Mouse (Mus musculus) C2C12 (cell line): ENCODE measurements around the gene Mbtd1. TPM values are rescaled to one million over a fixed set of nuclear protein-coding genes. Genes with fewer than 3 reads are reported as not detected.
"Not testable (repeated sequence)": the region's sequence is repeated elsewhere in the genome, so short reads cannot be mapped to it uniquely, and the experiment has no call there.

Experiments used
- H3K27me3 ChIP-seq: one replicate; pipeline ENCODE4 v1.6.1; 2011; ENCODE audit not compliant: control insufficient read depth, insufficient read depth, insufficient read length
- H3K36me3 ChIP-seq: one replicate; pipeline ENCODE4 v1.6.1; 2011; ENCODE audit not compliant: control insufficient read depth, insufficient read depth
- H3K4me3 ChIP-seq: one replicate; pipeline ENCODE4 v1.5.1; 2011; ENCODE audit warnings: mild to moderate bottlenecking, control low read depth; ENCODE audit not compliant: poor library complexity, insufficient read depth, severe bottlenecking
- H3K79me2 ChIP-seq: one replicate; pipeline ENCODE4 v1.6.1; 2011; ENCODE audit not compliant: control insufficient read depth, insufficient read depth
- H3K79me3 ChIP-seq: one replicate; pipeline ENCODE4 v1.6.1; 2011; ENCODE audit warnings: low read depth, control low read depth
- H3ac ChIP-seq: one replicate; pipeline ENCODE3; 2011; ENCODE audit warnings: low read depth; ENCODE audit not compliant: control insufficient read depth, insufficient read length
- CEBPB ChIP-seq: IDR thresholded peaks from one replicate; pipeline ENCODE4 v1.6.1; 2011; ENCODE audit warnings: low read depth, mild to moderate bottlenecking, control low read depth, moderate library complexity
- CTCF ChIP-seq: IDR thresholded peaks from one replicate; pipeline ENCODE4 v1.5.1; 2011; ENCODE audit not compliant: control insufficient read depth, insufficient read depth, insufficient read length
- FOSL1 ChIP-seq: IDR thresholded peaks from one replicate; pipeline ENCODE4 v1.8.0; 2011; ENCODE audit warnings: mild to moderate bottlenecking, low read length; ENCODE audit not compliant: poor library complexity, insufficient read depth, severe bottlenecking
- MAX ChIP-seq: IDR thresholded peaks from one replicate; pipeline ENCODE4 v1.6.1; 2011; ENCODE audit warnings: mild to moderate bottlenecking, control low read depth
- MYOD1 ChIP-seq: IDR thresholded peaks from one replicate; pipeline ENCODE4 v1.6.1; 2011; ENCODE audit warnings: low read depth; ENCODE audit not compliant: control insufficient read depth, insufficient read length
- MYOG ChIP-seq: IDR thresholded peaks from one replicate; pipeline ENCODE4 v1.6.1; 2011; ENCODE audit not compliant: control insufficient read depth, insufficient read length; ENCODE audit errors: extremely low read depth
- USF1 ChIP-seq: IDR thresholded peaks from one replicate; pipeline ENCODE4 v1.6.1; 2011; ENCODE audit warnings: low read depth, mild to moderate bottlenecking, control low read depth, moderate library complexity
- polyA plus RNA-seq: library from polyadenylated mRNA; unstranded; fragments of >200 nt; fragmentation: generic; extraction: Trizol; gene quantifications from one replicate; pipeline ENCODE4 v1.2.1, GENCODE M21; 2012; ENCODE audit warnings: missing spikeins

Gene Mbtd1
- polyA plus RNA-seq, 1 experiment = 3.6 TPM

DNA sequence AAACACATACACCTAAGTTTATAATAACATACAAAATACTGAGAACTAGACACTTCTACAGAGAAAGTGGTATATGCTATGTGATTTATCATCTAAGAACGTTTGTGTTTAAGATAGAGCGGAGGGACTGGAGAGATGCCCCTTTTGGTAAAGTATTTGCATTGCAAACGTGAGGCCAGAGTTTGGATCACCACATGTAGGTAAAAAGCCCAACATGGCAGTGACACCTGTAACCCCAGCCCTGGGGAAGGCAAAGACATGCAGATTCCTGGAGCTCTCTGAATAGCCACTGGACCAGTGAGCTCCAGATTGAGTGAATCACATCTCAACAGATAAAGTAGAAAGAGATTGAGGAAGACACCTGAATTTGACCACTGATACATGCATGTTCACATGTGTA, 12.1 kb downstream of the Mbtd1 start:
- no peaks in the 10 kb centered on the region for H3K27me3 ChIP-seq
- H3K4me3 ChIP-seq = no peak overlapping the region
- TF ChIP-seq MYOD1 = no peak
- TF ChIP-seq CEBPB = no peak
- no peak for TF ChIP-seq CTCF
- no peak for TF ChIP-seq MYOG
- H3ac ChIP-seq = no peak overlapping the region
- peaks cover 22% of the 10 kb centered on the region for H3K36me3 ChIP-seq
- H3K79me2 ChIP-seq = peaks cover 58% of the 10 kb centered on the region
- peaks cover 38% of the 10 kb centered on the region for H3K79me3 ChIP-seq

DNA sequence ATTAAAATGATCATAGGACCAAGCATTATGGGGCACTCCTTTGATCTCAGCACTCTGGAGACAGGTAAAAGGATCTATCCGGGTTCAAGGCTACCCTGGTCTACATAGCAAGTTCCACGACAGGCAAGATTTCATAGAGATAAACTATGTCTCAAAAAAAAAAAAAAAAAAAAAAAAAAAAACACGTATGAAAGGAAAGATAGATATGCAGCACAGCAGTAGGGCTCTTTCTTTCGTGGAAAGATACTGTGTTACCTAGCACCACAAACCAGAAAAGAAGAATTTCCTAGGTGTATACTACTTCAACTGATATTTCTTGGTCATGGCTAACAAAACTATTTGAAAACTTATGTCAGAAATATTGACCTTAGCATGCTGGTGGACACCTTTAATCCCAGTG, 21.2 kb downstream of the Mbtd1 start:
- Histone ChIP-seq H3K79me2 (peaks cover 39% of the 10 kb centered on the region), H3K27me3 (no peaks in the 10 kb centered on the region), H3K4me3 (no peak overlapping the region), H3K79me3 (peaks cover 9% of the 10 kb centered on the region), H3K36me3 (peaks cover 66% of the 10 kb centered on the region), H3ac (no peak overlapping the region)
- TF ChIP-seq FOSL1 (no peak), CTCF (no peak), USF1 (no peak), MYOD1 (no peak), MYOG (no peak)

DNA sequence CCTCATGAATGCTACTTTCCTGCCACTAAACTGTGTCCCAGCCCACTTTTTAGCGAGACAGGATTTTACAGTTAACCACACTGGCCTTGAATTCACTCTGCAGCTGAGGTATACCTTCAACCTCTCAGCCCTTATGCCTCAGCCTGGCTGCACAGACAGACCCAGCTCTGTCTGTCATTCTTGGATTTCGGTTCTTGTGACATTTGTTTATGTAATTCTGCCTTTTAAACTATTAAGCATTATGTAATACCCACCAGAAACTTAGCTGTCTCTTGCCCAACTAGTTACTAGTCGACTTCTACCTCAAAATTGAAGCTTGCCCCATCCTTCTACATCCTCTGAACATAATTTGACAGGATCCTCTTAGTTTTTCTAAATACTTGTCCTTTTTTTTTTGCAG, 22.2 kb downstream of the Mbtd1 start:
- Histone ChIP-seq H3ac (no peak overlapping the region), H3K36me3 (peaks cover 72% of the 10 kb centered on the region), H3K79me3 (peaks cover 5% of the 10 kb centered on the region), H3K79me2 (peaks cover 29% of the 10 kb centered on the region), H3K27me3 (no peaks in the 10 kb centered on the region), H3K4me3 (no peak overlapping the region)
- TF ChIP-seq MYOG (no peak), MAX (no peak), MYOD1 (no peak), USF1 (no peak), CEBPB (no peak), CTCF (no peak), FOSL1 (no peak)

DNA sequence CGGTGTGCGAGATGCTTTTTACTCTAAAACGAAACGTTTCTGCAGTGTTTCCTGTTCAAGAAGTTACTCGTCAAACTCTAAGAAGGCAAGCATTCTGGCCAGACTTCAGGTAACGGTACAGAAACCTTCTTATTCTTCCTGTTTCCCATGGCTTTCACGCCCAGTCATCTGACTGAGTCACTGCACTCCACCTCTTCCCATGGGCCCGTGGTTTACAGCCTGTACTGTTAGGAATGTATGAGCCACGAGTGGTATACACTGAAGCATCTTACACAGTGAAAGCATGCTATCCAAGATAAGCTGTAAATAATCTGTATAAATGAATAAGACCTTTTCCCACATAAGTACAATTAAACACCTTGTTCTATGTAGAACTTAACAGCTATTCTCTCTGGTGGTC, 23.2 kb downstream of the Mbtd1 start:
- no peaks in the 10 kb centered on the region for H3K27me3 ChIP-seq
- H3ac ChIP-seq = no peak overlapping the region
- H3K79me2 ChIP-seq = peaks cover 20% of the 10 kb centered on the region
- H3K79me3 ChIP-seq = peaks cover 3% of the 10 kb centered on the region
- H3K36me3 ChIP-seq = peaks cover 70% of the 10 kb centered on the region
- TF ChIP-seq MAX (peak; percentile 42), FOSL1 (no peak)
- no peak overlapping the region for H3K4me3 ChIP-seq

DNA sequence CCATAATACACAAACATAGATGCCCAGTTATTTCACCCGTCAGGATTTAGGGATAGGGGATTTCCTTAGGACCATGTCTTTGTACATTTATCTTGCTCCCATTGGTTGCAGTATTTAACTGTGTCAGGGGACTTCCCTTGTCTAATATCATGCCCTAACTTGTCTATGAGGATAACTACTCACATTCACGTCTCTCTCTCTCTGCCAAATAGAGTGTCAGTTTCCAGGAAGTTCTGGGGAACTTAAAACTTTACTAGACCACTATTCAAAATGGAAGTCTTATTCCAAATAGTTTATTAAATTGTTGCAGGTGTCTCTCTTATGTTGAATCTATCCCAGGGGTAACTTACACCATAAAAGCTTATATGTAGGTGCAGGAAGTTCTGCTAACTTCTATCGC, 26.0 kb downstream of the Mbtd1 start:
- H3K79me3 ChIP-seq = no peaks in the 10 kb centered on the region
- TF ChIP-seq FOSL1 = no peak
- TF ChIP-seq MYOG = no peak
- no peak for TF ChIP-seq MYOD1
- no peak for TF ChIP-seq CEBPB
- no peak for TF ChIP-seq USF1
- no peak for TF ChIP-seq MAX
- TF ChIP-seq CTCF = no peak
- no peak overlapping the region for H3K4me3 ChIP-seq
- no peaks in the 10 kb centered on the region for H3K79me2 ChIP-seq
- H3K36me3 ChIP-seq = peaks cover 64% of the 10 kb centered on the region
- no peaks in the 10 kb centered on the region for H3K27me3 ChIP-seq
- H3ac ChIP-seq = no peak overlapping the region

DNA sequence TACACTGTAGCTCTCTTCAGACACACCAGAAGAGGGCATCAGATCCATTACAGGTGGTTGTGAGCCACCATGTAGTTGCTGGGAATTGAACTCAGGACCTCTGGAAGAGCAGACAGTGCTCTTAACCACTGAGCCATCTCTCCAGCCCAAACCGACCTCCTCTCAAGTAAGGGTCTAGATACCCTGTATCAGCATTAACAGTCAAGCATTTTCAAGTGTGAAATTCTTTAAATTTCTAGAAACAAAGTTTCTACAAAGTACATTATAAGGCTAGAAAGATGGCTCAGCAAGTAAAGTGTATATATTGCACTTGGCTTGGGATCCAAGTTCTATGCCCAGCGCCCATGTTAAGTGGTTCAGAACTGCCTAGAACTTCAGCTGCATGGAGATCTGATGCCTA, 29.4 kb downstream of the Mbtd1 start:
- not testable (repeated sequence) for H3K79me3 ChIP-seq, H3K79me2 ChIP-seq, H3ac ChIP-seq, H3K4me3 ChIP-seq, H3K27me3 ChIP-seq
- H3K36me3 ChIP-seq = peaks cover 61% of the 10 kb centered on the region
